Mouse (Mus musculus): ENCODE measurements around the gene Cabin1. TPM values are rescaled to one million over a fixed set of nuclear protein-coding genes. Genes with fewer than 3 reads are reported as not detected.

The Cabin1 gene
- polyA plus RNA-seq, 1 experiment from 2014 or later = 39.7 TPM

DNA sequence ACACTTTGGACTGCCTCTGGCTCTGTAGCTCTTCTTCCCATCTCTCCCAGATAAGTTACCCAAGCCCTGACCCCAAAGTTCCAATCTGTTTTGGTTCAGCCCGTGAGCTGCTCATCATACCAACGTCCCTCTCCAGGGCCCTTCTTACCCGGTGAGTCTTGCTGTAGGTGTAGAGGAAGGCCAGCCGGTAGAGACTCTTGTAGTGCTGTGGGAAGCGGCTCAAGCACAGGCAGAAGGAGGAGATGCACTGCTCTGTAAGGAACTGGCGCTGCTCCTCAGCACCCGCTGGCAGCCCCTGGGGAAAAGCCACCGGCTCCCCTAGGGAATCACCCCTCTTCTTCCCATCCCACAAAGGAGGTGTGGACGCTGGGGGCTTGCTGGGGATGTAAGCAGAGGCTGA, 69.6 kb downstream of the Cabin1 start:
- WGBS = 93% methylated on average over 9 of the region's 9 CpGs
- Histone ChIP-seq H3K4me1 (replicated peaks) (no peaks in the 10 kb centered on the region), H3K4me3 (replicated peaks) (no peak overlapping the region), H3K4me2 (replicated peaks) (no peak overlapping the region), H3K9ac (replicated peaks) (no peak overlapping the region), H3K36me3 (peaks cover 92% of the 10 kb centered on the region), H3K27ac (no peak overlapping the region), H3K27me3 (no peaks in the 10 kb centered on the region), H3K9me3 (no peaks in the 10 kb centered on the region)
- ATAC-seq = no peak

- WGBS = 84% methylated on average over 11 of the region's 11 CpGs
- Histone ChIP-seq H3K27ac (no peak overlapping the region), H3K9ac (replicated peaks) (no peak overlapping the region), H3K9me3 (no peaks in the 10 kb centered on the region), H3K4me3 (replicated peaks) (no peak overlapping the region), H3K36me3 (peaks cover 92% of the 10 kb centered on the region), H3K27me3 (no peaks in the 10 kb centered on the region), H3K4me1 (replicated peaks) (no peaks in the 10 kb centered on the region), H3K4me2 (replicated peaks) (no peak overlapping the region)
- no peak for ATAC-seq
Measured at GRCm38 (mm10) chr10:75693451-75694233, 70.5 kb downstream of the Cabin1 start.

DNA sequence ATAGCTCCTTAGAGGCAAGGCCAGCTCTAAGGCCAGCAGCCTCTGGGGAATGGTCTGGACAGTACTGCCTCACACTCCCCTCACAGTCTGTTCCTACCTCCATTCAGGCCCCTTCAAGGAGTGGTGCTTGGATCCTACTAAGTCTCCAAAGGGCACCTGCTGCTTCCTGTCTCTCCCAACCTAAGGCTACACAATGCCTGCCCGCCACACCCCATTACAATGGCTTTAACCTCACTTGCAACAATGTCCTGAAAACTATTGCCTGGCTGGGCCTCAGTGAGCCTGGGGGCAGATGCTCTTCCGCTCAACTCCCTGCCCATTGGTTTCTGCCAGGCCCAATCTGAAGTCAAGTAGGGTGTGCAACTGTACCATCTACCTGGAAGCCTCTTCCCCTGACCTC, 75.5 kb downstream of the Cabin1 start:
- no peak for ATAC-seq
- 92% methylated on average over 2 of the region's 2 CpGs for WGBS
- Histone ChIP-seq H3K27me3 (no peaks in the 10 kb centered on the region), H3K4me1 (replicated peaks) (peaks cover 17% of the 10 kb centered on the region), H3K27ac (no peak overlapping the region), H3K9ac (replicated peaks) (no peak overlapping the region), H3K4me3 (replicated peaks) (no peak overlapping the region), H3K4me2 (replicated peaks) (no peak overlapping the region), H3K36me3 (peaks cover 69% of the 10 kb centered on the region), H3K9me3 (no peaks in the 10 kb centered on the region)

DNA sequence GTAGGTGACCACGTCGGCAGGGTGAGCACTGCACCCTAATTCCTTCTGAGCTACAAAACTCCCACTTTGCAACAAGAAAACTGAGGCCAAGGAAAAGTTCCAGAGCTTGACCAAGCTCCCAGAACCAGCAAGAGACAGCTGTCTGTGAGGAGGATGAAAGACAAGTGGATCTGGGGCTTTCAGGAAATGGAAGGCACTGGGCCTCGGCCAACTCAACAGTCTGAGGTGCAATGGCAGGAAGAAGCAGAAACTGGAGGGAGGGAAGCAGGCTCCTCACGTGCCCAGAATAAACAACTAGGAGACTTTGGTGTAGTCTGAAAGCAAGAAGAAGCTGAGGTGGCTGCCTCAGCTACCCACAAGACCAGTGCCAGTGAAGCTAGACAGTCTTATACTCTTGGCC, 77.4 kb downstream of the Cabin1 start:
- no peak for ATAC-seq
- peaks cover 60% of the 10 kb centered on the region for H3K36me3 ChIP-seq
- H3K4me1 ChIP-seq (replicated peaks) = peaks cover 21% of the 10 kb centered on the region
- no peak overlapping the region for H3K27ac ChIP-seq
- no peak overlapping the region for H3K4me3 ChIP-seq (replicated peaks)
- no peak overlapping the region for H3K4me2 ChIP-seq (replicated peaks)
- no peaks in the 10 kb centered on the region for H3K27me3 ChIP-seq
- H3K9me3 ChIP-seq = no peaks in the 10 kb centered on the region
- 86% methylated on average over 4 of the region's 4 CpGs for WGBS
- no peak overlapping the region for H3K9ac ChIP-seq (replicated peaks)

GRCm38 (mm10) chr10:75684035-75685004, 79.8 kb downstream of the Cabin1 start:
- Histone ChIP-seq H3K36me3 (peaks cover 60% of the 10 kb centered on the region), H3K27ac (peak overlapping the region; percentile 65), H3K4me1 (replicated peaks) (peaks cover 21% of the 10 kb centered on the region), H3K4me3 (replicated peaks) (no peak overlapping the region), H3K9ac (replicated peaks) (peak overlapping the region; percentile 37), H3K4me2 (replicated peaks) (peak overlapping the region; percentile 25), H3K9me3 (no peaks in the 10 kb centered on the region), H3K27me3 (no peaks in the 10 kb centered on the region)
- ATAC-seq = peak; percentile 96
- WGBS = 41% methylated on average over 12 of the region's 12 CpGs

DNA sequence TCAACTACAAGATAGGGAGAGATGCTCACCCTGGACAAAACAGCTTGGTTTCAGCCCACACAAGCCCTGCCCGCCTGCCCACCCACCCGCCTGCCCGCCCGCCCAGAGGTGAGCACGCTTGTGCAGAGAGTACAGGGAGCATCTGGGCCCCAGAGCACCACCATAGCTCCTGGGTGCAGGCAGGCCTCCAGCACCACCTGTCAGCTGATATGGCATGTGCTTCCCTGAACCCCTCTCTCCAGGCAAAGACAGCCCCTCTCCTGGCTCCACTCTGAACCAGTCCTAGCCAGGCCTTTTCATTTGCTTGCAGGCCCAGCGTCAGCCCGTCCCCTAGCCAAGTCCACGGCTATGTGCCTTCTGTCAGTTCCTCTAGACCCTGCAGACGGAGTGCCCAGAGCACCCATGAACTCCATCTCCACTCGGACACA, 83.6 kb downstream of the Cabin1 start:
- Histone ChIP-seq H3K27ac (no peak overlapping the region), H3K4me3 (replicated peaks) (no peak overlapping the region), H3K36me3 (peaks cover 49% of the 10 kb centered on the region), H3K27me3 (no peaks in the 10 kb centered on the region), H3K9ac (replicated peaks) (no peak overlapping the region), H3K4me1 (replicated peaks) (peaks cover 21% of the 10 kb centered on the region), H3K4me2 (replicated peaks) (no peak overlapping the region), H3K9me3 (no peaks in the 10 kb centered on the region)
- ATAC-seq = no peak
- 87% methylated on average over 10 of the region's 10 CpGs for WGBS

DNA sequence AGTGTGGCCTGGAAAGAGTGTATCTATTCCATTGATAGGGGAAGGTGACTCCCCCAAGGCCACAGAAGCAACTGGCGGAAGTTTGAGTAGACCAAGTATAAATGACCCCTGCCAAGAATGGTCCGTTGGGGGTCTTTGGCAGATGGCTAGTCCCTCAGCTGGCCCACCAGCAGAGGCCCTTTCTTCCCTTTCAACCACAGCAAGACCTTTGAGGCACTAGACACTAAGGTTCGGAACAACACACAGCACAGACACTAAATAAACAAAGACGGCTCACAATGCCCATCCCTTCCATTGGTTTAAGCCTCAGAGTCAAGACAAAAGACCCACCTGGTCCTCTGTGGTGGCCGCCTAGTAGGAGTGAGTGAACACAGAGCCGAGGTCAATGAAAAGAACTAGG, 84.9 kb downstream of the Cabin1 start:
- Histone ChIP-seq H3K4me3 (replicated peaks) (no peak overlapping the region), H3K27me3 (no peaks in the 10 kb centered on the region), H3K9ac (replicated peaks) (no peak overlapping the region), H3K36me3 (peaks cover 61% of the 10 kb centered on the region), H3K4me1 (replicated peaks) (peaks cover 10% of the 10 kb centered on the region), H3K9me3 (no peaks in the 10 kb centered on the region), H3K4me2 (replicated peaks) (no peak overlapping the region), H3K27ac (no peak overlapping the region)
- 79% methylated on average over 6 of the region's 6 CpGs for WGBS
- ATAC-seq = no peak

DNA sequence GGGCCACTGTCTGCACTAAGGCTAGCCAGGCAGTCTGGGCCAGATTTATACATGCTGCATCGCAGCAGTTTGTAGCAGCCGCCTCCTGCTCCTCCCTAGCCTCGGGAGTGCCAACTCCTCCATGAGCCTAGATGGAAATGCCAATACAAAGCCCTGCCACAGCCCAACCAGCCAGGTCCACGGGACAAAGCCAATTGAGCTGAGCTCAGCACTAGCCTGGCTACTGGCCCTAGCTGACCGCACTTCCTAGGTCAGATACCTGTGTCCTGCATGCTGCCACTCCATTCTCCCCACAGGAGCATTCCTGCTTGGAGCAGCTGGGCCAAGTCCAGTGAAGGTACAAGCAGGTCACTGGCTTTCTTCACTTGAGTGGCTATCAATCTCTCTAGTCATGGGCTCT, 86.2 kb downstream of the Cabin1 start:
- H3K4me1 ChIP-seq (replicated peaks) = no peaks in the 10 kb centered on the region
- WGBS = 94% methylated on average over 5 of the region's 5 CpGs
- H3K4me3 ChIP-seq (replicated peaks) = no peak overlapping the region
- H3K36me3 ChIP-seq = peaks cover 56% of the 10 kb centered on the region
- H3K9me3 ChIP-seq = no peaks in the 10 kb centered on the region
- H3K4me2 ChIP-seq (replicated peaks) = no peak overlapping the region
- no peak overlapping the region for H3K27ac ChIP-seq
- no peak for ATAC-seq
- H3K9ac ChIP-seq (replicated peaks) = no peak overlapping the region
- H3K27me3 ChIP-seq = no peaks in the 10 kb centered on the region

DNA sequence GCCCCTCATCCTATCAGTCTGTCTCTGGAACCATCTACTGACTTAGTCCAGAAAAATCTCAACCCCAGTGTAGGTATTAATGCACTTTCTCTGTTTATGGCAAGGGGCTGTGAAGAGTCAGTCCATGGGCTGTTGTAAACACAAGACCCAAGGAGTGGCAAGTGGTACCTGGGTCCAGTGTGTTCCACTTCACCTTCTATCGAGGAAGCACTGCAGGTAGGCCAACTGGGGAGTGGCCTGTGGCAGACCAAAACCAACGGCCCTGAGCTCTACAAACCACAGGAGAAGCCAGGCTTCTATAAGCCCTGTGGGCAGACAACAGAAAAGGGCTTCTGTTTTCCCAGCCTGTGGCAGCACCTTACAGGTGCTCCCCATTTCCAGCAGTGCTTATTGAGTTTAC, 86.6 kb downstream of the Cabin1 start:
- Histone ChIP-seq H3K27ac (no peak overlapping the region), H3K4me1 (replicated peaks) (no peaks in the 10 kb centered on the region), H3K9ac (replicated peaks) (no peak overlapping the region), H3K36me3 (peaks cover 56% of the 10 kb centered on the region), H3K27me3 (no peaks in the 10 kb centered on the region), H3K9me3 (no peaks in the 10 kb centered on the region), H3K4me2 (replicated peaks) (no peak overlapping the region), H3K4me3 (replicated peaks) (no peak overlapping the region)
- WGBS = 89% methylated on average over 2 of the region's 2 CpGs
- no peak for ATAC-seq

DNA sequence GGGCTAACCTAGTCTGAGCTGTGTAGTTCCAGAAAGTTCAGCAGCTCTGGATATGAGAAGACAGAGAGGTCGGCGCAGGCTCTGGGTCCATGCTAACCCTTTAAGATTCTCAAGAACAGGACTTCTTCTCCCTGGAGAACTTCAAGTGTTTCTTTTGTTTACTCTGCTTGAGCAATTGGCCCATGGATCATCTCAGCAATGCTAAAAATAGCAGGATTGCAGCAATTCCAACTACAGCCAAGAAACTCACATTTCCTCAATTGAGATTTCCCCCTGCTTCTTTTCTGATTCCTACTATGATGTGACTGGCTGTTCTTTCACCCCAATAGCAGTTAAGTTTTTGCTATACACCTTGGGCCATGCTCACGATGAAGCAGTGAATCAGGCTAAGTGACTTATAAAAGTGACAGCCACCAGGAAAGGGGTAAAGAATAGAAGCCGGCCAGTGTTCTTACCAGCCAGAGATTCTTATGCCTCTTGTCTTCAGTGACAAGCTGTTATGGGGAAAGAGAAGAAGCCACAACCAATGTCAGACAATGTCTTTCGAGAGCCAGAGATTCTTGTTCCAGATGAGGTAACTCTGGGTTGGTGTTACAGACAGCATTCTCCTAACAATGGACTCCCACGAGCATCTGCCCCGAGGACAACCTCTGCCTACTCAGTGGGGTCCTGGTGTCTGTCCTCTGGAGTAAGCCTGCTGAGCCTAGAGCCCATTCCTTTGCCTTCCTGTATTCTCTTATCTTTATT, 87.1 kb downstream of the Cabin1 start:
- Histone ChIP-seq H3K4me3 (replicated peaks) (no peak overlapping the region), H3K27me3 (no peaks in the 10 kb centered on the region), H3K4me1 (replicated peaks) (no peaks in the 10 kb centered on the region), H3K4me2 (replicated peaks) (no peak overlapping the region), H3K27ac (no peak overlapping the region), H3K9me3 (no peaks in the 10 kb centered on the region), H3K36me3 (peaks cover 61% of the 10 kb centered on the region), H3K9ac (replicated peaks) (no peak overlapping the region)
- no peak for ATAC-seq
- WGBS = 87% methylated on average over 7 of the region's 7 CpGs

GRCm38 (mm10) chr10:75676286-75676685, 87.9 kb downstream of the Cabin1 start:
- Histone ChIP-seq H3K36me3 (peaks cover 62% of the 10 kb centered on the region), H3K9me3 (no peaks in the 10 kb centered on the region), H3K27ac (no peak overlapping the region)

GRCm38 (mm10) chr10:75675594-75675993, 88.5 kb downstream of the Cabin1 start:
- H3K9me3 ChIP-seq = no peaks in the 10 kb centered on the region
- no peak overlapping the region for H3K27ac ChIP-seq
- no peaks in the 10 kb centered on the region for H3K4me1 ChIP-seq (replicated peaks)
- H3K27me3 ChIP-seq = no peaks in the 10 kb centered on the region; the same call in 1 of the 2 replicates
- no peak for ATAC-seq
- no peak overlapping the region for H3K4me3 ChIP-seq (replicated peaks)
- WGBS = 82% methylated on average over 8 of the region's 8 CpGs
- H3K9ac ChIP-seq (replicated peaks) = no peak overlapping the region
- peaks cover 62% of the 10 kb centered on the region for H3K36me3 ChIP-seq
- no peak overlapping the region for H3K4me2 ChIP-seq (replicated peaks)

More at GRCm38 (mm10) chr10:75676286-75676685, 87.9 kb downstream of the Cabin1 start:
- no peak for ATAC-seq
- Histone ChIP-seq H3K27me3 (no peaks in the 10 kb centered on the region), H3K4me1 (replicated peaks) (no peaks in the 10 kb centered on the region), H3K9ac (replicated peaks) (no peak overlapping the region), H3K4me3 (replicated peaks) (no peak overlapping the region), H3K4me2 (replicated peaks) (no peak overlapping the region)
- 78% methylated on average over 2 of the region's 2 CpGs for WGBS
